Mouse (Mus musculus): ENCODE measurements at regions not wholly inside any gene's neighbourhood (a gene's known extent, or its start where the extent isn't known, plus 50 kb on each side); places are given as distances from the start of the nearest gene placed in this dataset.

DNA sequence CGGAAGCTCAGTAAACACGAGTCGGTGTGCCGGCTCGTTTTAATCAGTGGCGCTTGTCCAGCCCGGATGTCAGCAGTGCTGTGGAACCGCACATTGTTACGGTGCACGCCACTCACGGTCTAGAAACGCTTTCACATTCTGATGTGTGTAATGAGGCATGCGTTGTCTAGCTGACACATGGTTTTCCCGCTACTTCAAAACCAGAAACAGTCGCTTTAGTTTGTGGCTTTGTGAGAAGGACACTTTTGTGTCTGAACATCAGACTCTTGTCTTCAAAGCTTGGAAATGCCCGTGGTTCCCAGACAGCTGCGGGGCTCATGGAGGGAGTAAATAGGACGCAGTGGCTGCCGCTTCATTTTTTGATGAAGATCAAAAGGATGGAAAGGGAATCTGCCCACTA lies 77.0 kb upstream of the Lgr5 start:
- peak; percentile 58 for DNase-seq (ENCODE audit: low spot score)

DNA sequence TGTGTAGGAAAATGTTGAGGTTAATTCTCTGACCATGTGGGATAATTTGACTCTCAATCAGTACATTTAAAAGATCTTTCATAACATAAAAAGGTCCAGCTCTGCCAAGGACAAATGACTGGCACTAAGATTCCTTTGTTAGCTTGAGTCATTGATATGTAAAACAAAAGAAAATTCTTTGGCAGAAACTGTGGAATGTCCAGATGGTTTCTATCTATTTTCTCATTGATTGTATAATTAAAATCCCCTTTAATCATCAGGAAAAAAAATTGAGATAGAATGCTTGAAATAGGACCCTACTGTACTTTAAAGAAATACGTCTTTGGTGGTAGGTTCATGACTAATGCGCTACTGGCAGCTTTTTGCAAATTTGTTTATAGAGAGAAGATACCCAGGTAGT lies 89.1 kb upstream of the Lgr5 start:
- no peak for DNase-seq (ENCODE audit: low spot score)

DNA sequence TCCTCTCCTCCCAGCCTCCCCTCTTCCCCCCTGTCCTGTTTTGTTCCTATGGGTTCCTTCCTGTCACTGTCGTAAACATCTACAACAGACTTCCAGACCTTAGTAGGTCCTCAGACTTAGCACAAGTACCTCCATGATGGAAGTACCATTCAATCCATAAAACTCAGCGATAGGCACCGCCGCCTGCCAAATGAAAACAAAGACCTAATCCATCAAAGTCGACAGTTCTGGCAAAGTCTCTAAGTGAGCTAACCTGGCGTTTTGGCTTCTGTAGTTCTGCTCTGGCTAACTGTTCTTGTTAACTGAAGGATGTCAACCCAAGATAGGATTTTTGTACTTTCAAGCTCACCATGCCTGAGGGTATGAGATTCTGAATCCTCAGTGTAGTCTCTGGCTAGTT lies 93.5 kb upstream of the Lgr5 start:
- DNase-seq (ENCODE audit: low spot score) = peak; percentile 9

DNA sequence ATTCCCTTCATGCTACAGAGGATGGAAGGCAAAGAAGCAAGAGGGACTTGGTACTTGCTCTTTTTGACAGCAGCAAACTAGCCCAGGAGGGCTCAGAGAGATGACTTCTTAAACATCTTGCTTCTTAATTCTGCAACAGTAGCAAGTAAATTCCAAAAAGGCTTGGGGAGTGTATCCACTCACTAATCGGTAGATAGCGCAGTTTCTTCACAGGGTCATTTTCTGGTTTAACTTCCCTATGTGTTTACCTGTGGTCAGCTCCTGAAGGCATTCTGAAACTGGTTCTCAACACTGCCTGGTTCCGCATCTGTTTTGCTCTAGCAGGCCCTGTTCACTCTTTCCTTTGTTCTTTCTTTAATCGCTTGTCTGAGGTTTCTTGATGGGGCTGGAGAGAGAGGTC lies 104.4 kb upstream of the Lgr5 start:
- DNase-seq (ENCODE audit: low spot score) = no peak

DNA sequence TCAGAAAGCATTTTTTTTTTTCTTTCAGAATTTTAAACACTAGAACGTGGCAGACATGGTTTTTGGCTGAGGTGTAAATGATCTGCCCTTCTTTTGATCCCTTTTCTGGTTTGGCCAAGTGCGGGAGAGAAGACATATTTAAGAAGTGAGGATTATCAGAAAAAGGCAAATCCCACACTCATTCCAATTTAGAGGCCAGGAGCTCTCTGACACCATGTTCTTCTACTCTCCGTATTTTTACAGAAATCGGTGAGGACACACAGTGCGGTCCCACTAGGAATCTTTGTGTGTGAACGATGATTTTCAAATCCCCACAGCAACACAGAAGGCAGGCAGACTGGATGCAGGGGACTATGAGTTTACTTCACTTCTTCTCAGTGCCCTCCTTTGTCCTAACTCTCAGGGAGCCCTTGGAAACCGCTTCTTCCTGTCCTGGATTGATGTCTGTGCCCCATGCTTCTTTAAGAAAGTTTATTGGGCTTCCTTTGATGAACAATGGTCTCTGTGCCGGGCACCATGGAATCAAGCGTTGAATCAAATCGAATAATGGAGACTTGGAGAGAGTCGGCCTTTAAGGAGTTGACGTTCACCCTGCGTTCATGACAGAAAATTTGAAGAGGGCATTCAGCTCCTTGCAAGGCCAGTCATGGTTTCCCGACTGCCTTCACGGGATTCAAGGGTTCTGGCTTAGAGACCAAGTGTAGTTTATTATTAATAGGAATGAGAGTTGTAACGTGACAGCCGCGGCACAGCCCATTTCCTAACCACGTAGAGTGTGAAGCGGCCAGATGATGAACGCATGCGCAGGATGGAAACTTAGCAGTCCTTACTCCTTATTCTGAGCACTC lies 106.6 kb upstream of the Lgr5 start:
- DNase-seq (ENCODE audit: low spot score) = no peak

DNA sequence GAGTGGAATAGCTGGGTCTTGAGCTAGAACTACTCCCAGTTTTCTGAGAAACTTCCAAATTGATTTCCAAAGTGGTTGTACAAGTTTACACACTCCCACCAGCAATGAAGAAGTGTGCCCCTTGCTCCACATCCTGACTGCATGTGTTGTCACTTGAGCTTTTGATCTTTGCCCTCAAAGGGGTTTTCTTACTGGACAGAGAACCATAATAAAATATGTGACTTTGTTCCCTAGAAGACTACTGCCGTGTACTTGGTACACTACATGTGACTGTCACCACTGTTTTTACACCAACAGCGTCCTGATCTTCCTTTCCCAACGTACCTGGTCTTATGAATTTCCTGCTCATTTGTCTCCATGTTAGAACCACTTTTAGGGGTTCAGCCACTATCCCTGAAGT lies 114.3 kb upstream of the Tspan8 start:
- DNase-seq (ENCODE audit: low spot score) = no peak

DNA sequence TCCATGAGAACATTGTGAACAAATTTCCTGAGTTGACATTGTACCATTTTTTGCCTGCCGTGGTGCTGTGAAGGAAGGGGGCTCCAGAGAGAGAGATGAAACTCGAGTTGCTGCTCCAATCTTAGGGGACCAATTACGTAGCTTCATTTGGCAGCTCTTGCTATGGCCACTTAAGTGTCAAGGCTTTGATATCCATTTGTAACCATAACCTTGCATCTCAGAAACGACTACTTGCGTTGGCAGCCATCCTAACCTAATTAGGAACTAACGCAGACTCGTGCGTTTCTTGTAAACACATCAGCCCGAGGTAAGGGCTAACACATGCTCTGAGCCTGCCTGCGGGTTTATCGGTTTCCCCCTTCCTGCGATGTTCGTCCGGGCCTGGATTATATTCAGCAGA lies 108.0 kb upstream of the Tspan8 start:
- peak; percentile 12 for DNase-seq (ENCODE audit: low spot score)

DNA sequence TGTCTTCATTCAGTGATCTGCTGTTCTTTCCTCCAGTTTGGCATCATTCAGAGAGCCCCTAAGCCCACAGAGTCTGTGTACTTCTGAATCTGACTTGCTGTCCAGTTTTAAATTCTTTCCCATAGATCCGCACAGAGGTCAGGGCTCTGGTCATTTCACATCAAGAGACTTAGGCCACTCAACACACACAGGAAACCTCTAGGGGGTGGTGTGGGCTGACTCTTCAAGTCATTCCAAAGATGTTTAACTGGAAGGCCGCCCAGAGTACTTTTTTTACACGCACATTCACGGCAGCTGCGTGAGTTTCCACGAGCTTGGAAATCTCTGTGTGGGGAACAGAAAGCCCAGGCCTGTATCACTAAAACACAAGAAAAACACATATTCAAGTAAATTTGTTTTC lies 102.7 kb upstream of the Tspan8 start:
- peak; percentile 69 for DNase-seq (ENCODE audit: low spot score)

DNA sequence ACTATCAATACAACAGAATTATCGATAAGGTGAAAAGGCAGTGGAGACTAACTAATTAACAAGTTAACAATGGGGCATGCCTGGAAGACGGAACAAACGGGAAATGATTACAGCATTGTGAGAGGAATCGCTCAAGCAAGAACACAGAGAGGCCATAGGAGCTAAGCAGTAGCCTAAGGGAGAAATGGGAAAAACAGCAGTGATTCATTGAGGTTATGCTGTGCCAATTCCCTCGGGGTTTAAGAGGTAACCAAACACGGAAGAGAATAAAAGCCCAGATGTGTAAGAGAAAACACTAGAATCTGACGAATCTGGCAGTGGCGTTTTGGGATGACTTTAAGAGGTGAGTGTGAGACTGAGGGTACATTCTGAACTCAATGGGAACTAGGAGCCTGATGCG lies 100.5 kb upstream of the Tspan8 start:
- peak; percentile 50 for DNase-seq (ENCODE audit: low spot score)

DNA sequence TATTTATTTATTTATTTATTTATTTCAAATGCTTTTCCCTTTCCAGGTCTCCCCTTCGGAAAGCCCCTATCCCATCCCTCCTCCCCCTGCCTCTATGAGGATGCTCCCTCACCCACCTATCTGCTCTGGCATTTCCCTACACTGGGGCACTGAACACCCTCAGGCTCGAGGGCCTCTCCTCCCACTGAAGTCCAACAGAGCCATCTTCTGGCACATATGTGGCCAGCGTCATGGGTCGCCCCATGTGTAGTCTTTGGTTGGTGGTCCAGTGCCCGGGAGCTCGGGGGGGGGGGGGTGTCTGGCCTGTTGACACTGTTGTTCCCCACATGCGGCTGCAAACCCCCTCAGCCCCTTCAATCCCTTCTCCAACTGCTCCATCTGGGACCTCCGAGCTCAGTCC lies 99.6 kb upstream of the Tspan8 start:
- no peak for DNase-seq (ENCODE audit: low spot score)

DNA sequence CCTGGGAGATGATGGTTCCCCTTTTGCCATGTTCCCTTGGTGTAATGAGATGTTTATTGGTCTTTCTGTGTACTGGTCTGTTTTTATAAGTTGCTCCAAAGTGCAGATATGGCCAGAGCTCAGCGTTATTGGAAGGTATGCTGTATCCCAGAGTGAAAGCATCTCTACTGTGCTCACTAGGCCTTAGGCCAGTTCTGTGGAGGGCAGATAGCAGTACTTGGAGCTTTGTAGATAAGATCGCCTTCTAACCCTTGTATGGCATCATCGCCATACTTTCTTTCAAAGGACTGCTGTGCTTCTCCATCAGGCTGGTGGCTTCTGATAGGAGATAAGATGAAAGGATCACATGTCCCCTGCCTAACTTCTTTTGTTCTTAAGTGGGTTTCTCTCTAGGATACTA lies 94.0 kb upstream of the Tspan8 start:
- no peak for DNase-seq (ENCODE audit: low spot score)

DNA sequence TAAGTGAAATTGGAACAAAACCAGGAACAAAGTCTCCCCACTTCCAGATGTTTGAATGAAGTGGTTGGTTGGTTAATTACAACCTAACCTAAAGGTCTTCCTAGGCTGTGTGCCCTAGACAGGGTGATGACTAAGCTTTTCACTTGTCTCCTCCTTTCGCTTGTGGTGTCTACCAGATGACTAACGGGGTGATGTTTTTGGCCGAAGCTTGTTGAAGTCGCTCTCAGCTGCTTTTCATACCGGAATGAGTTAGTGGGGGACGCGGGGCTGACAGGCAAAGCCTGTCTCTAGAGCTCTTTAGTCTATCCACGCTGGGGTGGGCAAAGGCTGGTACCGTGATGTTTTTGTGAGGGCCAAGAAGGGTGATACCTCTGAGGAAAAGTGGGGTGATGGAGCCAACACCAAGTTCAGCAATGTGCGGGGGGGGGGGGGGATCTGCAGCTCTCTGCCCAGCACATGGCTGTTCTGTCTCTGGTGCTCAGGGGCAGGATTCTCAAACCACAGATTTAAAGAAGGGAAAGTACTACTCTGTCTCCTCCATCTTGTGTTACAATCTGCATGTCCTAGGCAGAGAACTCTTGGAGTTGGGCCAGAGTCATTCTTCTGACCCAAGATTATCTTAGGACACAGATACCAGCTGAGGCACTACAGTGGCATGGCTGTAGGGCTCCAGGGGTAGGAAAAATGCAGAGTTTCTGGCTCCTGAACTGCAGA lies 73.8 kb upstream of the Tspan8 start:
- no peak for DNase-seq (ENCODE audit: low spot score)

DNA sequence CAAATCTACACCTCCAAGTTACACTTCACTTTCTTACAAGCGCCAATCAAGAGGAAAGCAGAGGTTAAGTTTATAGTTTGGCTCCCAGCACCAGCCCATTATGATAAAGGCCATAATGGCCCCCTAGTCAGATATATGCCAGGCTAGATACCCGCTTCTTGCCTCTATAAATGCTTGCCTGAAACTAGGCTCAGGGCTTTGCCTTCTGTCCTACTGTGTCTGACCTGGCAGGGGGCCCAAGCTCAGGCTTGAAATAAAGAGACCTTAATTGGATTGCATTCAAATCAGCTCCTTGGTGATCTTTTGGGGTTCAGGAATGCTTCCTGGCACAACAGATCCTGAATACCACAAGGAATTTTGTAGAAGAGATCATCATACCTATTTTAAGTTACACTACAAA lies 66.8 kb upstream of the Tspan8 start:
- DNase-seq (ENCODE audit: low spot score) = no peak

DNA sequence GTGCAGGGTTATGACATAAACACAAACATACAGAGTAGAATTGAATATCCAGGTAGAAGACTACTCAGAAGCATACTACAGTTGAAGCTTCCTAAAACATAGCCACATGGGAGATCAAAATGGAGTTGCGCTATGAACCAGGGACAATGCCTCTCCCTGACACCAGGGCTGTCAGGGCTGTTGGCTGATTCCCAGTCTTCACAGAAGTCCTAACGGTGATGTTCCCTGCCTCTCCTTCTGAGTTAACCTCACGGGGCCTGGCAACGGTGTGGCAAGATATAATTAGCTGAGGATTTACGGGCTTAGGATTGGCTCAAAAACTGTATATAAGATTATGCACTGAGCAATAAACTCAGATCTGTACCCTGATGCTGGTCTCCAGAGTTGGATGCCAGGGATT lies 66.4 kb upstream of the Tspan8 start:
- no peak for DNase-seq (ENCODE audit: low spot score)

DNA sequence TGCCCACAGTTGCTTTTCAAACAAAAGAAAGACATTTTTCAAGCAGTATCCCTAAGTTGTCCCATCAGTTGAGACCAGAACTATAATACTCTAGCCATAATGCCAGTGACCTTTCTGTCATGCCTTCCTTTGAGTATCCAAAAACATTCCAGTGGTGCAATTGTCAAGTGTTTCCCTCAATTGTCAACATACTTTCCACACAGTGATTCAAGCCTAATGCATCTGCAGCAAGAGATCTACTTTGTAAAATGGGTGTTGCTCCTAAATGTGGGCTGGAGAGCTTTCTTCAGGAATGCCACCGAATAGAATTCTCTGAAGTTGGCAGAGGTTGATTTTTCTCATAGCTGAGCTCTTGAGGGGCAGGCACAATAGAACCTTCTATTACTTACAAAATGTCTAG lies 58.0 kb upstream of the Tspan8 start:
- DNase-seq (ENCODE audit: low spot score) = no peak

Data from embryo, embryonic 10.5 days (tissue).